Mouse (Mus musculus): ENCODE results near the gene Zc3h12c.

DNA sequence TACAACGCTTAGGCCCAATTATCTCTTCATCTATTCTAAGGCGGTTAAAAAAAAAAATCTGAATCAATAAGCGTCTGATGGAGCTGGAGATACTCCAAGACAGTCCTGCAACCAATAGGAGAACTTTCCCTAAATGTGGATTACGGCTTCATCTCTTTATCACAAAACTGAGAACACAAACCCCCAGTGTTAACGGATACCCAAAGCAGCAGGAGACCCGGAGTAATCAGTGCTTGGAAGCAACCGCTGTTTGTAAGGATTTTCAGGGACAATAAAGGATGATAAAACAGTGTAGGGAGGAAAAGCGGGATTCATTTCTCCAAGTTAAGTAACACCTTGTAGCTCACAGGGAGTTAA is 888 bp downstream of the Zc3h12c start:
- TF ChIP-seq CTCF (conservative IDR thresholded peaks at IDR 0.05; ENCODE audit: low read length) = no peak
- TF ChIP-seq POU5F1 (IDR thresholded peaks at IDR 0.05; ENCODE audit: borderline replicate concordance, low read length) = no peak

Data from E14TG2a.4 (cell line).